Mouse (Mus musculus) CH12.LX (cell line): ENCODE results near the gene Slc30a2.

Source experiments
- BHLHE40 ChIP-seq: IDR thresholded peaks from 2 replicates; pipeline ENCODE4 v1.6.1; 2011; ENCODE audit warnings: mild to moderate bottlenecking, low read depth, low read length, improper control_type of control experiment
- CTCF ChIP-seq, 2 experiments: IDR thresholded peaks in 1 of 2; conservative IDR thresholded peaks in 1 of 2; 2 replicates each; pipeline ENCODE4 v1.5.1; 2011 to 2012; ENCODE audit warnings: low read depth in 2 of 2, low read length in 2 of 2, improper control_type of control experiment in 1 of 2, inconsistent platforms in 1 of 2, mild to moderate bottlenecking in 1 of 2, moderate library complexity in 1 of 2
- EP300 ChIP-seq: IDR thresholded peaks from 2 replicates; pipeline ENCODE4 v1.6.1; 2011; ENCODE audit warnings: low read length, improper control_type of control experiment
- MAFK ChIP-seq: IDR thresholded peaks from 2 replicates; pipeline ENCODE4 v1.6.1; 2011; ENCODE audit warnings: low read length, improper control_type of control experiment; ENCODE audit not compliant: insufficient replicate concordance
- POLR2A ChIP-seq: IDR thresholded peaks from 2 replicates; pipeline ENCODE4 v1.6.1; 2011; ENCODE audit warnings: low read depth, mild to moderate bottlenecking, improper control_type of control experiment, low read length
- POLR2AphosphoS2 ChIP-seq: IDR thresholded peaks from 2 replicates; pipeline ENCODE4 v1.6.1; 2011; ENCODE audit warnings: low read depth, low read length, improper control_type of control experiment
- TBP ChIP-seq: conservative IDR thresholded peaks from 2 replicates; pipeline ENCODE4 v1.6.1; 2011; ENCODE audit warnings: low read depth, low read length, improper control_type of control experiment
- TCF12 ChIP-seq: IDR thresholded peaks from 2 replicates; pipeline ENCODE4 v1.6.1; 2014; ENCODE audit warnings: low read depth, mild to moderate bottlenecking, inconsistent platforms, low read length, improper control_type of control experiment
- USF1 ChIP-seq: IDR thresholded peaks from 2 replicates; pipeline ENCODE4 v1.6.1; 2014; ENCODE audit warnings: low read depth, mild to moderate bottlenecking, inconsistent platforms, low read length, improper control_type of control experiment
- ZMIZ1 ChIP-seq: IDR thresholded peaks from 2 replicates; pipeline ENCODE4 v1.6.1; 2012; ENCODE audit warnings: low read depth, mild to moderate bottlenecking, inconsistent platforms, low read length, improper control_type of control experiment
- ZNF384 ChIP-seq: IDR thresholded peaks from 2 replicates; pipeline ENCODE4 v1.6.1; 2012; ENCODE audit warnings: low read depth, low read length, improper control_type of control experiment, inconsistent platforms

DNA sequence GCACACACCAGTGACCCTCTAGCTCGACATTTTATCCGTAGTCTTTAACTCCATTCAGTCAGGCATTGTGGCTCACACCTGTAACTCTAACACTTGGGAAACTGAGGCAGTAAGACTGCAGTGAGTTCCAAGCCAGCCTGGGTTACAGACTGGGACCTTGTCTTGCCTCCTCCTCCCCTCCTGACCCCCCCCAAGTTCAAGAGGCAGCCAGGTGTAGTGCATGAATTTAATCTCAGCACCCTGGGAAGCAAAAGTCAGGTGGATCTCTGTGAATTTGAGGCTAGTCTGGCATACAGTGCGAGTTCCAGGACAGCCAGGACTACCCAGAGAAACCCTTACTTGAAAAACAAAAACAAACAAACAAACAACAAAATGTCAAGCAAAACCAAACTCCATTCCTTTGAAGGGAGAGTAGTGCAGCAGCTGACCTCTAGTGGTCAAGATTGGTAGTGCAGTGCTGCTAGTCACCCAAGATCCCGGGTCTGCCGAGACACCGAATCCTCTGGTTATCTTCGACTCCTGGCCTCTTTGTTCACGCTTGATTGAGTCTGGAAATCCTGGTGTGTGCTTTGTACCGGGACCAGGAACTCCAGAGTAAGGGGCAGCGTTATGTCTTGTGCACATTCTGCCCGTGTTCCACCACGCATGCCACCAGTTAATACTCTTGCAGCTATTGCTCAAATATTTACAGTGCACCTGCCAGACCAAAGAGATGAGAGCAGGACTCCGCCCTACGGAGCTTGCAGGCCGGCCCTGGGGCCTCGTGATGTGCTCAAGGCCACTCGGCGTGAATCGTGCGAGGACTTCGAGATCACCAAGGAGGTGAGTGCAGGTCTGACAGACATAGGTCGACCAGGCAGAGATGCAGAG is 13.8 kb downstream of the Slc30a2 start:
- TF ChIP-seq TCF12, result no peak
- TF ChIP-seq TBP, result no peak
- TF ChIP-seq POLR2A, result no peak
- no peak for TF ChIP-seq EP300
- TF ChIP-seq ZMIZ1, result no peak
- TF ChIP-seq CTCF (conservative IDR thresholded peaks at IDR 0.05 in 1 of 2, IDR thresholded peaks at IDR 0.05 in 1 of 2; ENCODE audit: low read depth in 2 of 2, low read length in 2 of 2), result peak; percentile 79 to 92
- TF ChIP-seq POLR2AphosphoS2, result no peak
- no peak for TF ChIP-seq BHLHE40
- no peak for TF ChIP-seq USF1
- TF ChIP-seq ZNF384, result no peak
- no peak for TF ChIP-seq MAFK
